Mouse (Mus musculus): ENCODE measurements around the gene Prkca. TPM values are rescaled to one million over a fixed set of nuclear protein-coding genes. Genes with fewer than 3 reads are reported as not detected.

The Prkca gene
- polyA plus RNA-seq, 1 experiment: 7.4 TPM

- H3K4me3 ChIP-seq (ENCODE audit: insufficient read depth, low read depth, low read length): no peak overlapping the region
- no peak overlapping the region for H3K27ac ChIP-seq (replicated peaks; ENCODE audit: low read depth, low read length)
- no peaks in the 10 kb centered on the region for H3K4me1 ChIP-seq (ENCODE audit: control insufficient read depth, insufficient read depth, insufficient read length, low read length)
Observed at GRCm38 (mm10) chr11:107966229-107966628, 377.5 kb downstream of the Prkca start.

- H3K27ac ChIP-seq (replicated peaks; ENCODE audit: low read depth, low read length): no peak overlapping the region
- no peak overlapping the region for H3K4me3 ChIP-seq (ENCODE audit: insufficient read depth, low read depth, low read length)
- no peaks in the 10 kb centered on the region for H3K4me1 ChIP-seq (ENCODE audit: control insufficient read depth, insufficient read depth, insufficient read length, low read length)
Observed at GRCm38 (mm10) chr11:107965449-107965848, 378.3 kb downstream of the Prkca start.

GRCm38 (mm10) chr11:107957566-107958350 lies 386.0 kb downstream of the Prkca start:
- H3K4me1 ChIP-seq (ENCODE audit: control insufficient read depth, insufficient read depth, insufficient read length, low read length): no peaks in the 10 kb centered on the region
- no peak overlapping the region for H3K4me3 ChIP-seq (ENCODE audit: insufficient read depth, low read depth, low read length)
- H3K27ac ChIP-seq (replicated peaks; ENCODE audit: low read depth, low read length): no peak overlapping the region

- H3K27ac ChIP-seq (replicated peaks; ENCODE audit: low read depth, low read length): no peak overlapping the region
- H3K4me3 ChIP-seq (ENCODE audit: insufficient read depth, low read depth, low read length): no peak overlapping the region
- H3K4me1 ChIP-seq (ENCODE audit: control insufficient read depth, insufficient read depth, insufficient read length, low read length): no peaks in the 10 kb centered on the region
Observed at GRCm38 (mm10) chr11:107955191-107956062, 388.3 kb downstream of the Prkca start.

- H3K4me1 ChIP-seq (ENCODE audit: control insufficient read depth, insufficient read depth, insufficient read length, low read length): no peaks in the 10 kb centered on the region
- no peak overlapping the region for H3K4me3 ChIP-seq (ENCODE audit: insufficient read depth, low read depth, low read length)
- no peak overlapping the region for H3K27ac ChIP-seq (replicated peaks; ENCODE audit: low read depth, low read length)
Observed at GRCm38 (mm10) chr11:107951431-107951830, 392.3 kb downstream of the Prkca start.

- H3K4me3 ChIP-seq (ENCODE audit: insufficient read depth, low read depth, low read length): no peak overlapping the region
- no peak overlapping the region for H3K27ac ChIP-seq (replicated peaks; ENCODE audit: low read depth, low read length)
- H3K4me1 ChIP-seq (ENCODE audit: control insufficient read depth, insufficient read depth, insufficient read length, low read length): no peaks in the 10 kb centered on the region
Observed at GRCm38 (mm10) chr11:107950658-107951057, 393.1 kb downstream of the Prkca start.

- Histone ChIP-seq H3K27ac (replicated peaks; ENCODE audit: low read depth, low read length) (no peak overlapping the region), H3K4me1 (ENCODE audit: control insufficient read depth, insufficient read depth, insufficient read length, low read length) (no peaks in the 10 kb centered on the region), H3K4me3 (ENCODE audit: insufficient read depth, low read depth, low read length) (no peak overlapping the region)
Observed at GRCm38 (mm10) chr11:107950211-107950610, 393.5 kb downstream of the Prkca start.

- H3K4me1 ChIP-seq (ENCODE audit: control insufficient read depth, insufficient read depth, insufficient read length, low read length): no peaks in the 10 kb centered on the region
- H3K27ac ChIP-seq (replicated peaks; ENCODE audit: low read depth, low read length): no peak overlapping the region
- no peak overlapping the region for H3K4me3 ChIP-seq (ENCODE audit: insufficient read depth, low read depth, low read length)
Observed at GRCm38 (mm10) chr11:107947951-107948350, 395.8 kb downstream of the Prkca start.

- no peak overlapping the region for H3K27ac ChIP-seq (replicated peaks; ENCODE audit: low read depth, low read length)
- H3K4me1 ChIP-seq (ENCODE audit: control insufficient read depth, insufficient read depth, insufficient read length, low read length): no peaks in the 10 kb centered on the region
- no peak overlapping the region for H3K4me3 ChIP-seq (ENCODE audit: insufficient read depth, low read depth, low read length)
Observed at GRCm38 (mm10) chr11:107946823-107947222, 396.9 kb downstream of the Prkca start.

- Histone ChIP-seq H3K4me3 (ENCODE audit: insufficient read depth, low read depth, low read length) (no peak overlapping the region), H3K4me1 (ENCODE audit: control insufficient read depth, insufficient read depth, insufficient read length, low read length) (no peaks in the 10 kb centered on the region), H3K27ac (replicated peaks; ENCODE audit: low read depth, low read length) (no peak overlapping the region)
Observed at GRCm38 (mm10) chr11:107936929-107937328, 406.8 kb downstream of the Prkca start.

- H3K4me1 ChIP-seq (ENCODE audit: control insufficient read depth, insufficient read depth, insufficient read length, low read length): no peaks in the 10 kb centered on the region
- no peak overlapping the region for H3K4me3 ChIP-seq (ENCODE audit: insufficient read depth, low read depth, low read length)
- no peak overlapping the region for H3K27ac ChIP-seq (replicated peaks; ENCODE audit: low read depth, low read length)
Observed at GRCm38 (mm10) chr11:107931721-107932120, 412.0 kb downstream of the Prkca start.

- no peaks in the 10 kb centered on the region for H3K4me1 ChIP-seq (ENCODE audit: control insufficient read depth, insufficient read depth, insufficient read length, low read length)
- no peak overlapping the region for H3K4me3 ChIP-seq (ENCODE audit: insufficient read depth, low read depth, low read length)
- no peak overlapping the region for H3K27ac ChIP-seq (replicated peaks; ENCODE audit: low read depth, low read length)
Observed at GRCm38 (mm10) chr11:107931288-107931687, 412.4 kb downstream of the Prkca start.

GRCm38 (mm10) chr11:107929712-107930111 lies 414.0 kb downstream of the Prkca start:
- Histone ChIP-seq H3K4me3 (ENCODE audit: insufficient read depth, low read depth, low read length) (no peak overlapping the region), H3K4me1 (ENCODE audit: control insufficient read depth, insufficient read depth, insufficient read length, low read length) (no peaks in the 10 kb centered on the region), H3K27ac (replicated peaks; ENCODE audit: low read depth, low read length) (no peak overlapping the region)

GRCm38 (mm10) chr11:107919852-107920508 lies 423.7 kb downstream of the Prkca start:
- H3K4me1 ChIP-seq (ENCODE audit: control insufficient read depth, insufficient read depth, insufficient read length, low read length): no peaks in the 10 kb centered on the region
- H3K4me3 ChIP-seq (ENCODE audit: insufficient read depth, low read depth, low read length): no peak overlapping the region
- no peak overlapping the region for H3K27ac ChIP-seq (replicated peaks; ENCODE audit: low read depth, low read length)

GRCm38 (mm10) chr11:107917721-107918235 lies 425.9 kb downstream of the Prkca start:
- Histone ChIP-seq H3K27ac (replicated peaks; ENCODE audit: low read depth, low read length) (no peak overlapping the region), H3K4me1 (ENCODE audit: control insufficient read depth, insufficient read depth, insufficient read length, low read length) (no peaks in the 10 kb centered on the region), H3K4me3 (ENCODE audit: insufficient read depth, low read depth, low read length) (no peak overlapping the region)

Measured in brown adipose tissue, adult 24 weeks (tissue).